Mouse (Mus musculus) MEL (cell line): ENCODE data around the gene Gmfg. TPM values are rescaled to one million over a fixed set of nuclear protein-coding genes. Genes with fewer than 3 reads are reported as not detected.

Source experiments
- DNase-seq: peaks from one replicate; pipeline ENCODE4 v3.0.0; 2011; ENCODE audit warnings: low read depth, low spot score
- H3K27ac ChIP-seq: 2 replicates; pipeline ENCODE4 v1.5.1; 2012; ENCODE audit warnings: low read depth, mild to moderate bottlenecking, control low read depth, low read length, moderate library complexity; ENCODE audit not compliant: control insufficient read depth
- H3K27me3 ChIP-seq, 2 experiments: fragments of 150-350 bp in 1 of 2; sonication (generic) in 1 of 2; 2 replicates each; pipeline ENCODE4 v1.6.1; 2012; ENCODE audit warnings: low read length in 2 of 2, mild to moderate bottlenecking in 2 of 2, improper control_type of control experiment in 1 of 2, moderate library complexity in 1 of 2; ENCODE audit not compliant: insufficient read depth in 2 of 2, control insufficient read depth in 1 of 2
- H3K36me3 ChIP-seq, 2 experiments: 2 replicates each; pipeline ENCODE4 v1.6.1; 2012 to 2014; ENCODE audit warnings: low read length in 2 of 2, improper control_type of control experiment in 1 of 2, inconsistent platforms in 1 of 2, mild to moderate bottlenecking in 1 of 2; ENCODE audit not compliant: insufficient read depth in 2 of 2, control insufficient read depth in 1 of 2
- H3K4me1 ChIP-seq, 2 experiments: fragments of 150-350 bp in 1 of 2; sonication (generic) in 1 of 2; 2 replicates each; pipeline ENCODE4 v1.6.1; 2012; ENCODE audit warnings: low read length in 2 of 2, improper control_type of control experiment in 1 of 2, mild to moderate bottlenecking in 1 of 2; ENCODE audit not compliant: insufficient read depth in 2 of 2, control insufficient read depth in 1 of 2
- H3K4me3 ChIP-seq, 2 experiments: fragments of 150-350 bp in 1 of 2; sonication (generic) in 1 of 2; 2 replicates each; pipeline ENCODE4 v1.5.1; 2012; ENCODE audit warnings: low read depth in 2 of 2, low read length in 2 of 2, mild to moderate bottlenecking in 2 of 2, moderate library complexity in 2 of 2, control low read depth in 1 of 2, improper control_type of control experiment in 1 of 2; ENCODE audit not compliant: control insufficient read depth in 1 of 2, insufficient read depth in 1 of 2
- H3K79me2 ChIP-seq: 2 replicates; pipeline ENCODE4 v1.6.1; 2012; ENCODE audit warnings: mild to moderate bottlenecking, low read length, moderate library complexity; ENCODE audit not compliant: control insufficient read depth, poor library complexity, insufficient read depth
- H3K9ac ChIP-seq: 2 replicates; pipeline ENCODE4 v1.6.1; 2012; ENCODE audit warnings: low read depth, mild to moderate bottlenecking, control low read depth, low read length, moderate library complexity; ENCODE audit not compliant: control insufficient read depth, poor library complexity, severe bottlenecking
- H3K9me3 ChIP-seq: fragments of 150-350 bp; sonication (generic); replicated peaks from 2 replicates; pipeline ENCODE4 v1.6.1; 2012; ENCODE audit warnings: mild to moderate bottlenecking, low read length, improper control_type of control experiment, moderate library complexity; ENCODE audit not compliant: insufficient read depth
- CHD1 ChIP-seq: IDR thresholded peaks from 2 replicates; pipeline ENCODE4 v1.6.1; 2012; ENCODE audit warnings: low read depth, mild to moderate bottlenecking, inconsistent platforms, low read length, improper control_type of control experiment
- CHD2 ChIP-seq: IDR thresholded peaks from 2 replicates; pipeline ENCODE4 v1.6.1; 2011; ENCODE audit warnings: low read length, improper control_type of control experiment
- CTCF ChIP-seq, 3 experiments: IDR thresholded peaks in 2 of 3; conservative IDR thresholded peaks in 1 of 3; 2 replicates each; pipeline ENCODE4 v1.5.1; 2011 to 2012; ENCODE audit warnings: low read length in 3 of 3, low read depth in 2 of 3, mild to moderate bottlenecking in 2 of 3, improper control_type of control experiment in 1 of 3, inconsistent platforms in 1 of 3, mixed read lengths in 1 of 3, moderate library complexity in 1 of 3; ENCODE audit not compliant: control insufficient read depth in 1 of 3, insufficient read depth in 1 of 3, poor library complexity in 1 of 3, severe bottlenecking in 1 of 3
- E2F4 ChIP-seq: IDR thresholded peaks from 2 replicates; pipeline ENCODE4 v1.6.1; 2011; ENCODE audit warnings: low read depth, low read length, improper control_type of control experiment, borderline replicate concordance
- GABPA ChIP-seq: IDR thresholded peaks from 2 replicates; pipeline ENCODE4 v1.6.1; 2012; ENCODE audit warnings: low read depth, mild to moderate bottlenecking, inconsistent platforms, low read length, improper control_type of control experiment, moderate library complexity
- HCFC1 ChIP-seq: IDR thresholded peaks from 2 replicates; pipeline ENCODE4 v1.6.1; 2012; ENCODE audit warnings: low read depth, mild to moderate bottlenecking, inconsistent platforms, low read length, improper control_type of control experiment, moderate library complexity
- KAT2A ChIP-seq: conservative IDR thresholded peaks from 2 replicates; pipeline ENCODE4 v1.6.1; 2012; ENCODE audit warnings: low read depth, low read length, improper control_type of control experiment, inconsistent platforms
- MAZ ChIP-seq: IDR thresholded peaks from 2 replicates; pipeline ENCODE4 v1.6.1; 2012; ENCODE audit warnings: low read depth, mild to moderate bottlenecking, inconsistent platforms, low read length, improper control_type of control experiment
- MEF2A ChIP-seq: IDR thresholded peaks from 2 replicates; pipeline ENCODE4 v1.6.1; 2014; ENCODE audit warnings: low read depth, mild to moderate bottlenecking, inconsistent platforms, low read length, improper control_type of control experiment; ENCODE audit not compliant: poor library complexity, insufficient replicate concordance, severe bottlenecking; ENCODE audit errors: extremely low read depth
- MXI1 ChIP-seq: IDR thresholded peaks from 2 replicates; pipeline ENCODE4 v1.6.1; 2011; ENCODE audit warnings: mild to moderate bottlenecking, low read depth, low read length, improper control_type of control experiment
- MYB ChIP-seq: IDR thresholded peaks from 2 replicates; pipeline ENCODE4 v1.6.1; 2011; ENCODE audit warnings: mild to moderate bottlenecking, low read depth, low read length, improper control_type of control experiment
- POLR2AphosphoS2 ChIP-seq: IDR thresholded peaks from 2 replicates; pipeline ENCODE4 v1.6.1; 2011; ENCODE audit warnings: low read length, improper control_type of control experiment
- POLR2AphosphoS5 ChIP-seq: IDR thresholded peaks from 2 replicates; pipeline ENCODE4 v1.6.1; 2012; ENCODE audit warnings: low read depth, borderline replicate concordance, mild to moderate bottlenecking, inconsistent platforms, low read length, moderate library complexity, mixed read lengths
- RAD21 ChIP-seq: IDR thresholded peaks from 2 replicates; pipeline ENCODE4 v1.6.1; 2011; ENCODE audit warnings: mild to moderate bottlenecking, low read depth, low read length, improper control_type of control experiment
- RCOR1 ChIP-seq: IDR thresholded peaks from 2 replicates; pipeline ENCODE4 v1.6.1; 2012; ENCODE audit warnings: low read depth, mild to moderate bottlenecking, inconsistent platforms, low read length, improper control_type of control experiment
- SIN3A ChIP-seq: IDR thresholded peaks from 2 replicates; pipeline ENCODE4 v1.6.1; 2012; ENCODE audit warnings: low read length, improper control_type of control experiment, inconsistent platforms
- SMC3 ChIP-seq: IDR thresholded peaks from 2 replicates; pipeline ENCODE4 v1.6.1; 2011; ENCODE audit warnings: low read depth, low read length, improper control_type of control experiment
- TAL1 ChIP-seq: IDR thresholded peaks from 2 replicates; pipeline ENCODE4 v1.6.1; 2012; ENCODE audit warnings: mild to moderate bottlenecking, inconsistent platforms, low read length, moderate library complexity, mixed read lengths
- TBP ChIP-seq: IDR thresholded peaks from 2 replicates; pipeline ENCODE4 v1.8.0; 2011; ENCODE audit warnings: low read depth, low read length, improper control_type of control experiment
- UBTF ChIP-seq: IDR thresholded peaks from 2 replicates; pipeline ENCODE4 v1.6.1; 2012; ENCODE audit warnings: low read depth, mild to moderate bottlenecking, inconsistent platforms, low read length, improper control_type of control experiment, moderate library complexity, borderline replicate concordance; ENCODE audit not compliant: insufficient read depth
- USF2 ChIP-seq, 2 experiments: IDR thresholded peaks; 2 replicates each; pipeline ENCODE4 v1.6.1; 2011 to 2012; ENCODE audit warnings: improper control_type of control experiment in 2 of 2, low read length in 2 of 2, borderline replicate concordance in 1 of 2, inconsistent platforms in 1 of 2, low read depth in 1 of 2, mild to moderate bottlenecking in 1 of 2; ENCODE audit not compliant: insufficient read depth in 1 of 2
- ZC3H11A ChIP-seq: IDR thresholded peaks from 2 replicates; pipeline ENCODE4 v1.6.1; 2012; ENCODE audit warnings: low read depth, mild to moderate bottlenecking, inconsistent platforms, low read length, improper control_type of control experiment
- ZKSCAN1 ChIP-seq: IDR thresholded peaks from 2 replicates; pipeline ENCODE4 v1.6.1; 2012; ENCODE audit warnings: low read depth, mild to moderate bottlenecking, inconsistent platforms, low read length, improper control_type of control experiment, moderate library complexity
- ZMIZ1 ChIP-seq: IDR thresholded peaks from 2 replicates; pipeline ENCODE4 v1.6.1; 2012; ENCODE audit warnings: low read depth, mild to moderate bottlenecking, inconsistent platforms, low read length, improper control_type of control experiment, moderate library complexity
- polyA plus RNA-seq, 2 experiments: library from polyadenylated mRNA; stranded (reverse) in 1 of 2; unstranded in 1 of 2; fragments of >175 nt in 1 of 2; fragments of >200 nt in 1 of 2; gene quantifications; 2 replicates each; pipeline versions ENCODE4 v1.2.1 to v1.2.4; 2012; ENCODE audit warnings: low replicate concordance in 2 of 2, low read depth in 1 of 2; ENCODE audit not compliant: insufficient read length in 2 of 2, insufficient read depth in 1 of 2, missing spikeins in 1 of 2
- total RNA-seq: library from RNA; depleted of rRNA; stranded (reverse); fragments of 300-350 nt; gene quantifications from 2 replicates; pipeline ENCODE4 v1.2.3, GENCODE M21; 2012

The Gmfg gene
- total and polyA plus RNA-seq, 3 experiments = 25.0 to 31.2 TPM; not detected in 1

DNA sequence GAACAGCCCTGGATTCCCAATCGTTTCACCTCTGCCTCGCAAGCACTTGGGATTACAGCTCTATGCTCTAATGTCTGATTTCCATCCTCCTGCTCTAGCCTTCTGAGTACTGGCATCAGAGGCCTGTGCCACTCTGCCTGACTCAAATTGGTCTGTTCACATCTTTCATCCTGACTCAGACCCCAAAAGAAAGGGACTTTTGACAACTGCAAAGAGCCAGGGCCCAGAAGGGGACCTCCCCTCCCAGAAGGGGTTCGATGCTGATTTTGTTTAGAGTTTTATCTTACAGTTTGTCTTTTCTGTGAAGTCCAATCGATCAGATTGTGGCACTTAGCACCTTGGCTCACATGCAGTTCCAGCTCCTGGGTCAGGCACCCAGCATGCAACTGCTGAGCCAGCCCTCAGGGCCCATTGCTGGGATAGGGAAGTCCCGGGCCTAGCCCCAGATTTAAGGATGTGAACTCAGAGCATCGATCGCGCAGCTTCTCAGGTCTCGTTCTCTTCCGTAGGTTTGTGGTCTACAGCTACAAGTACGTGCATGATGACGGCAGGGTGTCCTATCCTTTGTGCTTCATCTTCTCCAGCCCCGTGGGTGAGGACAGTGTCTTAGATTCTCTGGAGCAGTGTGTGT, 7.2 kb downstream of the Gmfg start:
- no peaks in the 10 kb centered on the region for H3K79me2 ChIP-seq
- no peak overlapping the region for H3K4me3 ChIP-seq
- DNase-seq = no peak
- no peak overlapping the region for H3K9ac ChIP-seq
- no peaks in the 10 kb centered on the region for H3K9me3 ChIP-seq
- peaks cover 13 to 25% of the 10 kb centered on the region in 2 experiments for H3K4me1 ChIP-seq
- H3K27ac ChIP-seq = no peak overlapping the region; the same call in 1 of the 2 replicates
- peaks cover 0 to 26% of the 10 kb centered on the region in 2 experiments; a peak in 2 of 4 replicates for H3K36me3 ChIP-seq
- no peak for TF ChIP-seq KAT2A
- TF ChIP-seq MEF2A = no peak
- TF ChIP-seq GABPA = no peak
- no peak for TF ChIP-seq CHD2
- TF ChIP-seq USF2 (IDR thresholded peaks at IDR 0.05; ENCODE audit: borderline replicate concordance in 1 of 2, insufficient read depth in 1 of 2, low read depth in 1 of 2, low read length in 2 of 2) = no peak
- no peak for TF ChIP-seq POLR2AphosphoS2
- TF ChIP-seq ZMIZ1 = no peak
- no peak for TF ChIP-seq TBP
- TF ChIP-seq HCFC1 = no peak
- no peak for TF ChIP-seq RAD21
- TF ChIP-seq SMC3 = no peak
- no peak for TF ChIP-seq CTCF (IDR thresholded peaks at IDR 0.05 in 2 of 3, conservative IDR thresholded peaks at IDR 0.05 in 1 of 3; ENCODE audit: control insufficient read depth in 1 of 3, insufficient read depth in 1 of 3, low read depth in 2 of 3, low read length in 3 of 3, poor library complexity in 1 of 3, severe bottlenecking in 1 of 3)
- no peak for TF ChIP-seq POLR2AphosphoS5
- TF ChIP-seq MXI1 = no peak
- TF ChIP-seq ZC3H11A = no peak
- no peak for TF ChIP-seq UBTF
- no peak for TF ChIP-seq TAL1
- TF ChIP-seq ZKSCAN1 = no peak
- no peaks in the 10 kb centered on the region for H3K27me3 ChIP-seq

DNA sequence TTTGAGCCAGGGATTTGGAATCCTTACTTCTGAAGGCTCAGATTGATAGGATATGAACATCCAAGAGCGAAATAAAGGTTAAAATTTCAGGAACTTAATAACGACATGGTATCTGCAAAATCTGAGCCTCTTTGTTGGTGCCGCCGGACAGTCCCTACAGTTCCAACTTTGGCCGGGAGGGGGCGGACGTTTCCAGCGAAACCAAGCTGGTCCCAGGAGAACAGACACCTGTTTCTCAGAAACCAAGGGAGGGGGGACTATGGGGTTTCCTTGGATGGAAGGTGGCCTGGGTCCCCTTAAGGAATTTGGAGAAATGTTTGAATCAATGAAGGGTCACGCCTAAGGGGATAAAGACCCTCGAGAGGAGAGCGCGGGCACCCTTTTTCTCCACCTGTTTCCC, 9.2 kb downstream of the Gmfg start:
- H3K9ac ChIP-seq = no peak overlapping the region
- H3K36me3 ChIP-seq = peaks cover 0 to 16% of the 10 kb centered on the region in 2 experiments; a peak in 2 of 4 replicates
- no peaks in the 10 kb centered on the region for H3K27me3 ChIP-seq
- peak; percentile 74 for DNase-seq
- H3K27ac ChIP-seq = no peak overlapping the region
- TF ChIP-seq ZC3H11A (peak; percentile 66), SIN3A (no peak), ZMIZ1 (no peak), POLR2AphosphoS5 (no peak), SMC3 (peak; percentile 87), E2F4 (no peak), MAZ (0 out of 2 replicates have a peak, but pooled peaks have one; percentile 46), MYB (no peak), RCOR1 (no peak), CTCF (IDR thresholded peaks at IDR 0.05 in 2 of 3, conservative IDR thresholded peaks at IDR 0.05 in 1 of 3; ENCODE audit: control insufficient read depth in 1 of 3, insufficient read depth in 1 of 3, low read depth in 2 of 3, low read length in 3 of 3, poor library complexity in 1 of 3, severe bottlenecking in 1 of 3) (peak; percentile 67 to 95 (median 82)), RAD21 (peak; percentile 78), CHD1 (no peak), GABPA (no peak)
- no peaks in the 10 kb centered on the region for H3K79me2 ChIP-seq
- no peak overlapping the region for H3K4me3 ChIP-seq
- H3K9me3 ChIP-seq = no peaks in the 10 kb centered on the region
- peaks cover 11 to 14% of the 10 kb centered on the region in 2 experiments for H3K4me1 ChIP-seq
